18 mouse cellular contexts compared by ENCODE assay signal in the genomic region with DNA sequence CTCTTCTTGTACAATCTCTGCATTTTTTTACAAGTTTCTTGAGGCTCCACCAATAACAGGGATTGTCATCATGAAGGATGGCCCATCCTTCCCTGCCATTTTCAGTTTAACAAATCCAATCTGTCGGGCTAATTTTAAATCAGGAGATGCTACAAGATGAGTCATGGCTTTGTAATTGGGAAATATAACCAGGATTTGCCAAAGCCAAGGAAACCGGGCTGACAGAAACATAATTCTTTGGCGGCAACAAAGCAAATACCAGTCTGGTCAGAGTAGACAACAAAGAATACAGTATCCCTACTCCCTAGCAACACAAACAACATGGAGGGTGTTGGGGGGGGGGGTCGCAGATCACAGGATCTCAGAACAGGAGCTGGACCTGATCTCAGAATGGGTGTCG.
DNase-seq lines count a peak whose midpoint lies in the region; ATAC-seq and TF ChIP-seq lines count a peak whose summit lies in the region.
"Had no signal": no experiment of that assay in that cellular context is flagged by ENCODE, and none has a peak within 500 bp of the region (broad histone marks: within the 10 kb centered on the region; RNA-seq: fewer than 3 reads in every experiment).

No protein-coding gene starts in this region.

- no peak for TF ChIP-seq EP300 in heart, adult 2 months (IDR thresholded peaks at IDR 0.05; ENCODE audit: insufficient read depth, low read depth, low read length)
- TF ChIP-seq EP300 in lung, postnatal 0 days (IDR thresholded peaks at IDR 0.05): no peak

- WGBS in heart, adult 2 months: 53% methylated on average over 5 of the region's 5 CpGs
- 66% methylated on average over 5 of the region's 5 CpGs for WGBS in lung, postnatal 0 days
- WGBS in intestine, postnatal 0 days: 69% methylated on average over 5 of the region's 5 CpGs

- peak in 1 of 2 experiments; percentile 25 for DNase-seq in heart, adult 2 months
- no peak for DNase-seq in heart, postnatal 4 days
- peak; percentile 63 for DNase-seq in lung, postnatal 0 days (ENCODE audit: low spot score)
- DNase-seq in lung, postnatal 4 days: no peak
- peak; percentile 4 to 19 for DNase-seq in adrenal gland, postnatal 36 days
- DNase-seq: cerebellum, postnatal 25 days; thymus, adult 2 months had no signal

- TF ChIP-seq CTCF in heart, adult 2 months (IDR thresholded peaks at IDR 0.05): no peak
- no peak for TF ChIP-seq CTCF in lung, postnatal 0 days (IDR thresholded peaks at IDR 0.05)
- TF ChIP-seq CTCF in intestine, postnatal 0 days (IDR thresholded peaks at IDR 0.05; ENCODE audit: low read depth): no peak

- H3K36me3 ChIP-seq in heart, adult 2 months (ENCODE audit: control insufficient read depth, insufficient read depth, low read length): no peaks in the 10 kb centered on the region
- H3K36me3 ChIP-seq in lung, postnatal 0 days (ENCODE audit: insufficient read depth, low read length): no peaks in the 10 kb centered on the region
- no peaks in the 10 kb centered on the region for H3K36me3 ChIP-seq in myocyte (ENCODE audit: control insufficient read depth, insufficient read depth)
- no peaks in the 10 kb centered on the region for H3K36me3 ChIP-seq in intestine, postnatal 0 days (ENCODE audit: control insufficient read depth, insufficient read depth)
- H3K36me3 ChIP-seq: embryonic facial prominence, embryonic 12.5 days; forebrain, embryonic 12.5 days; hindbrain, embryonic 12.5 days; liver, embryonic 12.5 days; midbrain, embryonic 15.5 days; neural tube, embryonic 13.5 days had no signal

- H3K4me3 ChIP-seq in heart, adult 2 months: no peak overlapping the region
- H3K4me3 ChIP-seq in lung, postnatal 0 days (ENCODE audit: low read depth, low read length): no peak overlapping the region
- peak overlapping the region; percentile 8 for H3K4me3 ChIP-seq in myocyte
- no peak overlapping the region for H3K4me3 ChIP-seq in intestine, postnatal 0 days (ENCODE audit: low read depth, low read length)
- H3K4me3 ChIP-seq: embryonic facial prominence, embryonic 12.5 days; forebrain, embryonic 12.5 days; hindbrain, embryonic 12.5 days; left cerebral cortex, adult 2 months; liver, embryonic 12.5 days; midbrain, embryonic 15.5 days; neural tube, embryonic 13.5 days had no signal

- TF ChIP-seq POLR2A in heart, adult 2 months (IDR thresholded peaks at IDR 0.05; ENCODE audit: insufficient read depth, low read depth, low read length): no peak
- TF ChIP-seq POLR2A in myocyte (IDR thresholded peaks at IDR 0.05; ENCODE audit: insufficient read length, low read depth): no peak

- no peaks in the 10 kb centered on the region for H3K79me2 ChIP-seq in heart, adult 2 months (replicated peaks; ENCODE audit: control insufficient read depth, insufficient read depth, low read length)
- no peaks in the 10 kb centered on the region for H3K79me2 ChIP-seq in myocyte (ENCODE audit: control insufficient read depth, insufficient read depth)

- H3K27ac ChIP-seq in heart, adult 2 months: peak overlapping the region; percentile 12
- H3K27ac ChIP-seq in lung, postnatal 0 days (ENCODE audit: low read length): no peak overlapping the region
- no peak overlapping the region for H3K27ac ChIP-seq in intestine, postnatal 0 days (ENCODE audit: low read depth, low read length)
- H3K27ac ChIP-seq: embryonic facial prominence, embryonic 12.5 days; forebrain, embryonic 12.5 days; hindbrain, embryonic 12.5 days; left cerebral cortex, adult 2 months; liver, embryonic 12.5 days; macrophage; midbrain, embryonic 15.5 days; neural tube, embryonic 13.5 days had no signal

- H3K9ac ChIP-seq in heart, adult 2 months (ENCODE audit: low read depth, low read length): no peak overlapping the region
- H3K9ac ChIP-seq in lung, postnatal 0 days (replicated peaks; ENCODE audit: low read depth): no peak overlapping the region
- H3K9ac ChIP-seq in intestine, postnatal 0 days (ENCODE audit: low read depth, low read length): no peak overlapping the region
- H3K9ac ChIP-seq: embryonic facial prominence, embryonic 12.5 days; forebrain, embryonic 12.5 days; hindbrain, embryonic 12.5 days; liver, embryonic 12.5 days; midbrain, embryonic 15.5 days; neural tube, embryonic 13.5 days had no signal

- no peaks in the 10 kb centered on the region for H3K9me3 ChIP-seq in lung, postnatal 0 days (ENCODE audit: low read length)
- H3K9me3 ChIP-seq in intestine, postnatal 0 days (ENCODE audit: control insufficient read depth): no peaks in the 10 kb centered on the region
- H3K9me3 ChIP-seq: embryonic facial prominence, embryonic 12.5 days; forebrain, embryonic 12.5 days; hindbrain, embryonic 12.5 days; liver, embryonic 12.5 days; midbrain, embryonic 15.5 days; neural tube, embryonic 13.5 days had no signal

- peak; percentile 32; the same call in 1 of the 2 replicates for ATAC-seq in lung, postnatal 0 days
- no peak for ATAC-seq in intestine, postnatal 0 days
- ATAC-seq: intestine, embryonic 16.5 days; liver, embryonic 12.5 days; midbrain, embryonic 15.5 days had no signal

- intact Hi-C loops in heart, adult 2 months (cut with DNase I): no loop called here

- H3K27me3 ChIP-seq in heart, adult 2 months (ENCODE audit: control insufficient read depth, insufficient read depth, low read length): no peaks in the 10 kb centered on the region
- no peaks in the 10 kb centered on the region for H3K27me3 ChIP-seq in lung, postnatal 0 days (replicated peaks; ENCODE audit: insufficient read depth, low read length)
- H3K27me3 ChIP-seq in myocyte (ENCODE audit: control insufficient read depth, insufficient read depth, insufficient read length): no peaks in the 10 kb centered on the region
- no peaks in the 10 kb centered on the region for H3K27me3 ChIP-seq in intestine, postnatal 0 days (replicated peaks; ENCODE audit: control insufficient read depth, insufficient read depth, low read length)
- H3K27me3 ChIP-seq: embryonic facial prominence, embryonic 12.5 days; forebrain, embryonic 12.5 days; hindbrain, embryonic 12.5 days; liver, embryonic 12.5 days; midbrain, embryonic 15.5 days; neural tube, embryonic 13.5 days had no signal

- H3K4me1 ChIP-seq in heart, adult 2 months (ENCODE audit: control insufficient read depth, insufficient read depth, low read length): no peaks in the 10 kb centered on the region
- no peaks in the 10 kb centered on the region for H3K4me1 ChIP-seq in lung, postnatal 0 days (ENCODE audit: insufficient read depth, low read depth, low read length)
- no peaks in the 10 kb centered on the region for H3K4me1 ChIP-seq in intestine, postnatal 0 days (replicated peaks; ENCODE audit: control insufficient read depth, insufficient read depth, low read length)
- H3K4me1 ChIP-seq: embryonic facial prominence, embryonic 12.5 days; forebrain, embryonic 12.5 days; hindbrain, embryonic 12.5 days; liver, embryonic 12.5 days; midbrain, embryonic 15.5 days; neural tube, embryonic 13.5 days had no signal

- no peak overlapping the region for H3K4me2 ChIP-seq in lung, postnatal 0 days (replicated peaks; ENCODE audit: low read depth, low read length)
- H3K4me2 ChIP-seq in myocyte (ENCODE audit: low read depth): peak overlapping the region; percentile 85
- no peak overlapping the region for H3K4me2 ChIP-seq in intestine, postnatal 0 days (replicated peaks; ENCODE audit: low read depth)
- H3K4me2 ChIP-seq: embryonic facial prominence, embryonic 12.5 days; forebrain, embryonic 12.5 days; hindbrain, embryonic 12.5 days; liver, embryonic 12.5 days; midbrain, embryonic 15.5 days; neural tube, embryonic 13.5 days had no signal

- no peak overlapping the region for H3ac ChIP-seq in myocyte (ENCODE audit: control insufficient read depth, insufficient read length)

TF ChIP-seq in myocyte, 11 proteins besides CTCF, POLR2A, EP300 and RAD21:
- TF ChIP-seq TCF3 (IDR thresholded peaks at IDR 0.05; ENCODE audit: insufficient read length, low read depth): no peak
- no peak for TF ChIP-seq REST (IDR thresholded peaks at IDR 0.05; ENCODE audit: insufficient read depth, insufficient read length)
- peak; percentile 81 for TF ChIP-seq CEBPB (IDR thresholded peaks at IDR 0.05; ENCODE audit: insufficient read depth, poor library complexity, severe bottlenecking)
- TF ChIP-seq E2F4 (IDR thresholded peaks at IDR 0.05; ENCODE audit: insufficient read depth): no peak
TF ChIP-seq in myocyte: peak in this region for 1.

Comparison
In these comparisons a context has a peak if more than half of its experiments do, and no peak if none do; other contexts are left out.
1. DNase-seq: peak in lung, postnatal 0 days (single experiment) and adrenal gland, postnatal 36 days (2 of 2); none in heart, postnatal 4 days (single experiment) and lung, postnatal 4 days (0 of 2).